Mouse (Mus musculus) liver, embryonic 14.5 days (tissue): ENCODE results near the gene Bak1.

Experiments used
- CTCF ChIP-seq: IDR thresholded peaks from 2 replicates; pipeline ENCODE4 v1.5.1; 2016; ENCODE audit warnings: antibody characterized with exemption, low read depth, control low read depth
- EP300 ChIP-seq: IDR thresholded peaks from 2 replicates; pipeline ENCODE4 v1.6.1; 2016; ENCODE audit warnings: antibody characterized with exemption, low read depth

DNA sequence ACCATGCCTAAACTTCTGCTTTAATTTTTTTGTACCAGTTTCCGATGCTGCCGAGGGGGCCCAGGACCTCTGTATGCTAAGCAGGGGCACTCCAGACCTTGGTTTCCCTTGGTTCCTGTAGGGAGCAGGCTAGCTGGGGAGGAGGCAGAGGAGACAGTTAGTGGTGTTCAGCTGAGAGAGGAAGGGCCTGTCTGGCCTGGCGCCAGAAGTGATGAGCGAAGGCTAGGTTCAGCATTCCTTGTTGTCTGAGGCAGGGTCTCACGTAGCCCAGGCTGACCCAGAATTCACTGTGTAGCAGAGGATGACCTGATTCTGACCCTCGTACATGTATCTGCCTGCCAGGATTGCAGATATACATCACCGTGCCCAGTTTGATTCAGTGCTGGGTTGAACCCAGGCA, 42.1 kb upstream of the Bak1 start:
- TF ChIP-seq CTCF (no peak), EP300 (no peak)
